Mouse (Mus musculus): ENCODE data around the gene Smcr8. TPM values are rescaled to one million over a fixed set of nuclear protein-coding genes. Genes with fewer than 3 reads are reported as not detected.
A peak's percentile ranks its signal among the peaks of the same experiment; 100 is the strongest.

Smcr8 gene
- 10.1 and 10.2 TPM in 2 replicates for polyA plus RNA-seq (2014; fragmentation: Nextera tagmentation; extraction: Ambion mirVana)

DNA sequence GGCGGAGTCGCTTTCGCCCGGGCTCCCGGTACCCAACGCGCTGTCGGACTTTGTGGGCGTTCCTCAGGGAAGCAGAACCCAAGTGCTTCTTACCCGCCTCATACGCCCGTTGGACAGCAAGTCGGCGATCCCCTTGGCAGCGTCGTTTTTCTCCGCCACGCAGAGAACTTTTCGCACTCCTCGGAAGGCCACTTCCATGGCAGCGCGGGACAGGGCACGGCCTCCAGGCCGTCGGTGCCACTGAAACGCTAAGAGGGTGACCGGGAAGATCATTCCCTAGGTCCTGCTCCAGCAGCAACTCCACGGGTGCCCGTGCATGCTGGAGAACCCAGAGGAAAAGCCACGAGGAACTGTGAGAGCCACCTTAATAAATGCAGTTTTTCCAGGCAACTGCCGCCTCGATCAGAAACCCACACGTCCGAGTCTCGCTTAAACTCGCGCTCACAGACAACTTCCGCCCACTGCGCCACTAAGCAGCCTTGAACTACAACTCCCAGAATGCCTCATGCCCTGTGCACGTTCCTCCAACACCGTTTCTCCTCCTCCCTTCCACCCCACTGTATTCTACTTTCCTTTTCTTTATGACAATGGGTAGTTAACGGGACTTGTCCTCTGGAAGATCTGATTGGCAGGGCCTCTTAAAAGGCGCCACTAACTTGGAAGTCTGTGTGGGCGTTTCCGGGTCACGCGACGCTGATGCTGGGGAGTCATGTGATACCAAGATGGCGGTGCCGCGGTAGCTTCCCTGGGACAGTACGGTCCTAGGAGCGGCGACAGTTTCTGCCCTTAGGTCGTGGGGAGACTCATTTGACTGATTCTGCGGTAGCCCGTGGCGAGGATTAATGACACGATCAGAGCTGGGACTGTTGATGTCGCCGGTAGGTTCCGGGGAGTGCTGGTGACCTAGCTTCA lies at the start of gene Smcr8, which contains the start of gene Top3a:
Smcr8 (plus strand) TSS at position 696 of the 912 bp plus-strand sequence.
Top3a (minus strand) TSS at position 537 of the 912 bp plus-strand sequence.
- peak within 1 kb of the TSS; percentile 82 for H3K9ac ChIP-seq (ENCODE audit: low read length)
- H3K27ac ChIP-seq (ENCODE audit: low read depth, low read length): peak within 1 kb of the TSS; percentile 60
- H3K9me3 ChIP-seq (ENCODE audit: control insufficient read depth, low read length): no peaks in the 10 kb centered on the region
- peak within 1 kb of the TSS; percentile 85 for H3K4me3 ChIP-seq (ENCODE audit: low read depth, low read length)
- DNase-seq (ENCODE audit: low spot score) (peak; percentile 91), ATAC-seq (ENCODE audit: insufficient read depth, low FRiP score, low TSS enrichment) (peak; percentile 98)
- no peaks in the 10 kb centered on the region for H3K27me3 ChIP-seq (ENCODE audit: control insufficient read depth, insufficient read depth, low read length)
- WGBS: under 1% methylated on average over 62 of the region's 62 CpGs
- H3K4me1 ChIP-seq (ENCODE audit: control insufficient read depth, insufficient read depth, low read length): peaks cover 36% of the 10 kb centered on the region
- H3K4me2 ChIP-seq (ENCODE audit: low read depth): peak within 1 kb of the TSS; percentile 65
- H3K36me3 ChIP-seq (ENCODE audit: control insufficient read depth, insufficient read depth, low read length): 0 out of 2 replicates have a peak, but pooled peaks cover 2% of the 10 kb centered on the region

DNA sequence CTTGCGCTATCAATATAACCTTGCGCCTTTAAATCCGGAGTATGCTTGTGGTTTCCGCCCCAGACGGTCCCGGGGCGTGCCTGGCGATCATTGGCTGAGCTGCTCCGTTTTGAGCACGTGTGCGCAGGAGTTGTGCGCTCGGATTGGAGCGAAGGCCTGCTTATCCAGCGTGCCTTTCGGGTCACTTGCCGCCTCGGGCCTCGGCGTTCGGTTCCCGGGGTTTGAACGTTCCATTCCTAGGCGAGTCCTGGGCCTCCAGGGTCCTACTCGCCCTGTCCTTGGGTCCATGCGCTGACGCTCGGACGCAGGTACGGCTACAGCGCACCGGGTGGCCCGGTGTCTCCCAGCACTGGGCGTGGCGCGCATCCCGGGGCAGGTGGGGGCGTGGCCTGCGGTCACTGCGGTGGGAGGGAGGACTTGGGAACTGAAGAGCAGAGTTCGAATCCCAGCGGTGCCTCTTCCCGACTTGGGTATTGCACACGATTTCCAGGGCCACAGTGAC lies 49.0 kb upstream of the Smcr8 start, which contains the start of gene Mief2:
Mief2 (plus strand) TSS at position 139 of the 502 bp plus-strand sequence.
- Histone ChIP-seq H3K27ac (ENCODE audit: low read depth, low read length) (peak within 1 kb of the TSS; percentile 54), H3K4me3 (ENCODE audit: low read depth, low read length) (peak within 1 kb of the TSS; percentile 67), H3K9ac (ENCODE audit: low read length) (peak within 1 kb of the TSS; percentile 73), H3K36me3 (ENCODE audit: control insufficient read depth, insufficient read depth, low read length) (peaks cover 6% of the 10 kb centered on the region), H3K4me1 (ENCODE audit: control insufficient read depth, insufficient read depth, low read length) (peaks cover 4% of the 10 kb centered on the region; the same call in 1 of the 2 replicates), H3K27me3 (ENCODE audit: control insufficient read depth, insufficient read depth, low read length) (no peaks in the 10 kb centered on the region), H3K9me3 (ENCODE audit: control insufficient read depth, low read length) (no peaks in the 10 kb centered on the region), H3K4me2 (ENCODE audit: low read depth) (peak within 1 kb of the TSS; percentile 67)
- ATAC-seq (ENCODE audit: insufficient read depth, low FRiP score, low TSS enrichment) (peak; percentile 87), DNase-seq (ENCODE audit: low spot score) (peak; percentile 94)
- under 1% methylated on average over 44 of the region's 44 CpGs for WGBS

DNA sequence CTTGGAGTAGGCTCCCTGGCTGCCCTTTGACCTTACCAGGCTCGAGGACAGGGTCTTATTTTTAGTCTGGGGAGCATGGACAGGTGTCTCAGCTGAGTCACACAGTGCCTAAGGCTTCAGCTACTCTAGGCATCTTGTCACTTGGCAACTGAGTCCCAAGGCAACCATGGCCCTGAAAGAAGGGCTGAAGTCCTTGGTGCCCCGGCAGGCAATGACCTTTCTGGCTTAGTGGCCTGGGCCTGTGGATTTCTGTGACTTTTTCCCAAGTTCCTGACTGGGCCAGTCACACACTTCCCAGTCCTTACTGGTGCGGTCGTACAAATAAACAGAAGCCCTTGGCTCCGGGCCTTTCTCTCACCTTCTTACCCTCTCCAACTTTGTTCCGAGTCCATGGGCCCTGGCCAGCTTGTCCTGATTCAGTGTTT lies 48.1 kb upstream of the Smcr8 start:
- Histone ChIP-seq H3K4me2 (ENCODE audit: low read depth) (peak overlapping the region; percentile 67), H3K9ac (ENCODE audit: low read length) (no peak overlapping the region)

GRCm38 (mm10) chr11:60730169-60730568 lies 47.2 kb upstream of the Smcr8 start:
- Histone ChIP-seq H3K27me3 (ENCODE audit: control insufficient read depth, insufficient read depth, low read length) (no peaks in the 10 kb centered on the region), H3K4me2 (ENCODE audit: low read depth) (no peak overlapping the region), H3K4me1 (ENCODE audit: control insufficient read depth, insufficient read depth, low read length) (peaks cover 4% of the 10 kb centered on the region; the same call in 1 of the 2 replicates), H3K36me3 (ENCODE audit: control insufficient read depth, insufficient read depth, low read length) (peaks cover 2% of the 10 kb centered on the region; the same call in 1 of the 2 replicates), H3K27ac (ENCODE audit: low read depth, low read length) (no peak overlapping the region), H3K9ac (ENCODE audit: low read length) (no peak overlapping the region), H3K4me3 (ENCODE audit: low read depth, low read length) (no peak overlapping the region), H3K9me3 (ENCODE audit: control insufficient read depth, low read length) (no peaks in the 10 kb centered on the region)
- 80% methylated on average over 9 of the region's 9 CpGs for WGBS
- ATAC-seq (ENCODE audit: insufficient read depth, low FRiP score, low TSS enrichment) (no peak), DNase-seq (ENCODE audit: low spot score) (no peak)

More for the DNA sequence above, 48.1 kb upstream of the Smcr8 start:
- DNase-seq (ENCODE audit: low spot score): no peak
- H3K4me3 ChIP-seq (ENCODE audit: low read depth, low read length): peak overlapping the region; percentile 67; the same call in 1 of the 2 replicates
- peaks cover 4% of the 10 kb centered on the region for H3K36me3 ChIP-seq (ENCODE audit: control insufficient read depth, insufficient read depth, low read length)
- no peak overlapping the region for H3K27ac ChIP-seq (ENCODE audit: low read depth, low read length)
- peaks cover 4% of the 10 kb centered on the region; the same call in 1 of the 2 replicates for H3K4me1 ChIP-seq (ENCODE audit: control insufficient read depth, insufficient read depth, low read length)
- no peaks in the 10 kb centered on the region for H3K9me3 ChIP-seq (ENCODE audit: control insufficient read depth, low read length)
- no peak for ATAC-seq (ENCODE audit: insufficient read depth, low FRiP score, low TSS enrichment)
- no peaks in the 10 kb centered on the region for H3K27me3 ChIP-seq (ENCODE audit: control insufficient read depth, insufficient read depth, low read length)
- WGBS: 84% methylated on average over 6 of the region's 6 CpGs

- WGBS: 88% methylated on average over 14 of the region's 14 CpGs
Observed at GRCm38 (mm10) chr11:60731251-60731650, 46.1 kb upstream of the Smcr8 start.

GRCm38 (mm10) chr11:60734206-60734605 lies 43.1 kb upstream of the Smcr8 start:
- H3K27me3 ChIP-seq (ENCODE audit: control insufficient read depth, insufficient read depth, low read length): no peaks in the 10 kb centered on the region
- 81% methylated on average over 2 of the region's 2 CpGs for WGBS
- no peak for DNase-seq (ENCODE audit: low spot score)
- no peak overlapping the region for H3K4me3 ChIP-seq (ENCODE audit: low read depth, low read length)
- no peak for ATAC-seq (ENCODE audit: insufficient read depth, low FRiP score, low TSS enrichment)
- no peaks in the 10 kb centered on the region for H3K4me1 ChIP-seq (ENCODE audit: control insufficient read depth, insufficient read depth, low read length)
- no peak overlapping the region for H3K9ac ChIP-seq (ENCODE audit: low read length)
- peaks cover 2% of the 10 kb centered on the region; the same call in 1 of the 2 replicates for H3K36me3 ChIP-seq (ENCODE audit: control insufficient read depth, insufficient read depth, low read length)
- H3K9me3 ChIP-seq (ENCODE audit: control insufficient read depth, low read length): no peaks in the 10 kb centered on the region
- H3K4me2 ChIP-seq (ENCODE audit: low read depth): no peak overlapping the region
- H3K27ac ChIP-seq (ENCODE audit: low read depth, low read length): no peak overlapping the region

More at GRCm38 (mm10) chr11:60731251-60731650, 46.1 kb upstream of the Smcr8 start:
- Histone ChIP-seq H3K27me3 (ENCODE audit: control insufficient read depth, insufficient read depth, low read length) (no peaks in the 10 kb centered on the region), H3K4me2 (ENCODE audit: low read depth) (no peak overlapping the region), H3K4me1 (ENCODE audit: control insufficient read depth, insufficient read depth, low read length) (peaks cover 4% of the 10 kb centered on the region; the same call in 1 of the 2 replicates), H3K9ac (ENCODE audit: low read length) (no peak overlapping the region), H3K9me3 (ENCODE audit: control insufficient read depth, low read length) (no peaks in the 10 kb centered on the region), H3K36me3 (ENCODE audit: control insufficient read depth, insufficient read depth, low read length) (peaks cover 2% of the 10 kb centered on the region; the same call in 1 of the 2 replicates), H3K4me3 (ENCODE audit: low read depth, low read length) (no peak overlapping the region), H3K27ac (ENCODE audit: low read depth, low read length) (no peak overlapping the region)
- DNase-seq (ENCODE audit: low spot score) (no peak), ATAC-seq (ENCODE audit: insufficient read depth, low FRiP score, low TSS enrichment) (no peak)

DNA sequence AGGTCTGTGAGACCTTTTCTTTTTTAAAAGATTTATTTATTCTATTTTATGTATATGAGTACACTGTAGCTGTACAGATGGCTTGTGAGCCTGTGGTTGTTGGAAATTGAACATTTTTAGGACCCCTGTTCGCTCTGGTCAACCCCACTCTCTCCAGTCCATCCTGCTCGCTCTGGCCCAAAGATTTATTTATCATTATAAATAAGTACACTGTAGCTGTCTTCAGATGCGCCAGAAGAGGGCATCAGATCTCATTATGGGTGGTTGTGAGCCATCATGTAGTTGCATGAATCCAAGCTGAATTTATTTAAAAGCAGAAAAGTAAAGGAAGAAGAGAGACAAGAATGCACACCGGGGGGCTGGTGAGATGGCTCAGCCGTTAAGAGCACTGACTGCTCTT lies 42.1 kb upstream of the Smcr8 start:
- Histone ChIP-seq H3K27me3 (ENCODE audit: control insufficient read depth, insufficient read depth, low read length) (no peaks in the 10 kb centered on the region), H3K4me3 (ENCODE audit: low read depth, low read length) (no peak overlapping the region), H3K36me3 (ENCODE audit: control insufficient read depth, insufficient read depth, low read length) (peaks cover 5% of the 10 kb centered on the region; the same call in 1 of the 2 replicates), H3K4me2 (ENCODE audit: low read depth) (no peak overlapping the region), H3K9me3 (ENCODE audit: control insufficient read depth, low read length) (no peaks in the 10 kb centered on the region), H3K27ac (ENCODE audit: low read depth, low read length) (no peak overlapping the region), H3K4me1 (ENCODE audit: control insufficient read depth, insufficient read depth, low read length) (no peaks in the 10 kb centered on the region), H3K9ac (ENCODE audit: low read length) (no peak overlapping the region)
- no peak for DNase-seq (ENCODE audit: low spot score)
- WGBS: 84% methylated on average over 5 of the region's 5 CpGs
- ATAC-seq (ENCODE audit: insufficient read depth, low FRiP score, low TSS enrichment): no peak

DNA sequence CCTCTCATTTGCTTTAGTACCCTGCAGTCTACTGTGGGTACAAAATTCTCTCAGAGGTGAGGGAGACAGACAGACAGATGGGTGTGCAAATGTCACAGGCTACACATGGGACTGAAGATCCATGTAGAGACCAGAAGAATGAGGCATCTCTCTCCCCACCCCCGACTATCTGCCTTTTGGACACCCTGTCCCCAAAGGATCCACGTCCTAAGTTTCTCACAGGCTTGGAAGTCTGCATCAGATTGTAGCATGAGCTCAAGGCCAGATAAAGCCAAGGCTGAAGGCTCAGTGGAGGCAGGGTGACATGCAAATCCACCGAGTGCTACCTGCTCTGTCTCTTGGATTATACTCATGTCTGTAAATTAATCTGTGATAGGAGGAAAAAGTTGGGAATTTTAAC lies 40.8 kb upstream of the Smcr8 start:
- Histone ChIP-seq H3K9ac (ENCODE audit: low read length) (no peak overlapping the region), H3K4me3 (ENCODE audit: low read depth, low read length) (no peak overlapping the region), H3K9me3 (ENCODE audit: control insufficient read depth, low read length) (no peaks in the 10 kb centered on the region), H3K4me2 (ENCODE audit: low read depth) (no peak overlapping the region), H3K27me3 (ENCODE audit: control insufficient read depth, insufficient read depth, low read length) (no peaks in the 10 kb centered on the region), H3K36me3 (ENCODE audit: control insufficient read depth, insufficient read depth, low read length) (peaks cover 8% of the 10 kb centered on the region), H3K27ac (ENCODE audit: low read depth, low read length) (no peak overlapping the region), H3K4me1 (ENCODE audit: control insufficient read depth, insufficient read depth, low read length) (no peaks in the 10 kb centered on the region)
- DNase-seq (ENCODE audit: low spot score): no peak
- ATAC-seq (ENCODE audit: insufficient read depth, low FRiP score, low TSS enrichment): no peak
- WGBS: 87% methylated on average over 3 of the region's 3 CpGs
